Mouse (Mus musculus) heart, postnatal 10 days (tissue): Measurements from ENCODE around the gene Gm8232. TPM values are rescaled to one million over a fixed set of nuclear protein-coding genes. Genes with fewer than 3 reads are reported as not detected.
"Not testable (repeated sequence)": the region's sequence is repeated elsewhere in the genome, so short reads cannot be mapped to it uniquely, and the experiment has no call there.

Experiments used
- DNase-seq, 2 experiments: peaks; one replicate each; pipeline ENCODE4 v3.0.0; 2021
- intact Hi-C: fragments of 180-260 bp; cut with DNase I; formaldehyde crosslinking; loops from one replicate; pipeline ENCODE4 v1.15.1; 2025
- total RNA-seq, 2 experiments: library from RNA; stranded (reverse); gene quantifications; 2 replicates each; pipeline ENCODE4 v1.2.3; 2021

The Gm8232 gene
- total RNA-seq: not detected

DNA sequence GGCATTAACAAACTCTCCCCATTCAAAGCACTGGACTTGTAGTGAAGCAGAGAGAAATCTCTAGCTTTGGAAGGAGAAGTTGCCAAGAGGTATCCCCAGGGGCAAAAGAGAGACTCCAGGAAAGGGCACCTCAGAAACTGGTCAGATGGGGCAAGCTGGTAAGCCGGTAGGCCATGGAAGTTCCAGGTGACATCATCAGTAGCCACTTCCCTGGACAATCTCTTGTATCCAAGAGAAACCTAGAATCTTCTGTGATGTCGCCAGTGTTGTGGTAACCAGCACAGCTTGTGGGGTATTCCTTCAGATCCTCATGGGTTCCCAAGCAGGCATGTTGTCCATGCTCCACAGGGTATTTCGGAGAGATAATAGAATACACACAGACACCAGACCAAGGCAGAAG lies at the start of gene Gm8232:
Gene Gm8232 (plus strand): TSS at position 301 of the 400 bp plus-strand sequence.
- DNase-seq, intact Hi-C loops: not testable (repeated sequence)

DNA sequence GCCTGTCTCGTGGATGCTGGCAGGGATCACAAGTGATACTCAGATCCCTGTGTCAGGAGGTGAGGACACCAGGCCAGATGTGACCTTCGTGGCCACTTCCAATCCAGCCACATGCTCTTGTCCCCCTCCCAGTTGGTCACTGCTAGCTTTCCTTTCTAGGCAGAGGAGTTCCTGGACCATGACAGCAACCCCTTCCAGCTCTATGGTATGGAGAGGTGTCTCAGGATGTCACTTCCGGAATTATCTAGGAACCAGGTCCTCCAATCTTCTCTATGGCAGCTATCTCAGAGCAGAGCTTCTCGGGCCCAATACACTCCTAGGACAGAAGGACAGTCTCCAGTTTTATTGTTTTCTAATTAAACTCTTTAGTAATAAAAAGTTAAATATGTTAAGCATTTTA lies 49.2 kb upstream of the Gm8232 start:
- DNase-seq, intact Hi-C loops: not testable (repeated sequence)

DNA sequence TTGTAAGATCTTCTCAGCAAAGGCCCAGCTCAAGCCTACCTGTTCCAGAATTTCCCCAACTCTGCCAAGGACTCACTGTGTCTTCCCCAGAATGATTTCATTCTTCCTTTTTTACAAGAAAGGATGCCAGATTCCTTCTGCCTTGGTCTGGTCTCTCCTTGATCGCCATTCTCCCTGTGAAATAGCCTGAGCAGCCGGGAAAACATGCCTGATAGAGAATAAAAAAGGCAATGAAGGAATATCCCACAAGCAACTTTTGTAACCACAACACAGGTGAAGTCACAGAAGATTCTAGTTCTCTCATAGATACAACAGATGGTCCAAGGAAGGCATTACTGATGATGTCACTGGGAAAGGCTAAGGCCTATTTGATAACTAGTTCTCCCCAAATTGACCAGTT lies 22.8 kb upstream of the Gm8232 start, which contains the start of gene Gm3371:
Gene Gm3371 (minus strand): TSS at position 101 of the 400 bp plus-strand sequence.
- DNase-seq, intact Hi-C loops: not testable (repeated sequence)

Other genes with a start within 250 kb of the Gm8232 start
- gene Gm8212, start 236.0 kb upstream of the Gm8232 start, total RNA-seq: not detected
- not detected for gene 4930503E14Rik, start 220.4 kb upstream of the Gm8232 start, total RNA-seq
- not detected for gene Gm8220, start 148.1 kb upstream of the Gm8232 start, total RNA-seq
- not detected for gene Gm5930, start 95.1 kb upstream of the Gm8232 start, total RNA-seq
- not detected for gene Gm8229, start 68.3 kb upstream of the Gm8232 start, total RNA-seq
- gene Gm3371, start 22.9 kb upstream of the Gm8232 start, total RNA-seq: not detected
- gene BC061237, start 58.8 kb downstream of the Gm8232 start, total RNA-seq: not detected
- gene Gm17093, start 84.6 kb downstream of the Gm8232 start, total RNA-seq: not detected
- gene Gm8247, start 149.5 kb downstream of the Gm8232 start, total RNA-seq: not detected
- not detected for gene Gm5624, start 194.3 kb downstream of the Gm8232 start, total RNA-seq